Mouse (Mus musculus) cerebellum, adult 11 months (tissue): ENCODE data around the gene Bex3.

Source experiments
- DNase-seq: peaks from one replicate; pipeline ENCODE4 v3.0.0; 2022

The Bex3 gene

GRCm38 (mm10) chrX:136269743-136270392 is at the start of gene Bex3:
Gene Bex3 (plus strand): TSS chrX:136270253.
- DNase-seq = peak; percentile 78

GRCm38 (mm10) chrX:136223714-136224113 is 46.3 kb upstream of the Bex3 start:
- no peak for DNase-seq

- no peak for DNase-seq
These were observed 42.3 kb upstream of the Bex3 start for GRCm38 (mm10) chrX:136227768-136228167.

DNA sequence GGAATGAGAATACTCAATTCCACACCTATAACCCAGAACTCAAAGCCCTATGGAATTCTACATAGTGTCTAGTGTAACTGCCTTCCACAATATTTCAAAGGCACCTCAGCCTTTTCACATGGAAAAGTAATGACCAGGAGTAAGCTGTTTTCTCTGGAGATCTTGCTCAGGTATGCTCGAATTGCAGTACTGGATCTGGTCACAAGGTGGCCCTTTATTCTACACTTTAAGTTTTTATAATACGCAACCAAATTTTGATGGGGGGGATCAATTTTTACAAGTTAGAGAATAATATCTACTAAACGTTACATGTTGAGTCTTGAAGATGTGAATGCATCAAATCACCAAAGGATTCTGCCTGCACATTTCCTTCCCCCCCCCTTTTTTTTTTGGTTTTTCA is 31.9 kb upstream of the Bex3 start:
- DNase-seq = no peak

DNA sequence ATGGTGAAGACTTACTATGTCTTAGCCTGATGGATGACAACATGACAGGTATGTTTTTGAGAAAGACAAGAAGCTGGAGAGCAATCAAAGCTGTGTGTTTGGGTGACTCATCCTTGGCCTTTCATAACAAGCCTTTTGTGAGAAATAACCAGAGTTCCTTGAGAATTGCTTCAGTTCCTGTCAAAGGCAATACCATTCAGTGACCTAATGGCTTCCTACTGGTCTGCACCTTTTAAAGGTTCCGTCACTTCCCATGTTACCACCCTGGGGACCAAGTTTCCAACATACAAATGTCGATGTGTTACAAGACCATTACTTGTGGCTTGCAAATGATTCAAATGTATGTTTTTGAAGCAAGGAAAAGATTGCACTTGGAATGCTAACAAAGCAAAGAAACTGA is 26.9 kb upstream of the Bex3 start:
- no peak for DNase-seq

DNA sequence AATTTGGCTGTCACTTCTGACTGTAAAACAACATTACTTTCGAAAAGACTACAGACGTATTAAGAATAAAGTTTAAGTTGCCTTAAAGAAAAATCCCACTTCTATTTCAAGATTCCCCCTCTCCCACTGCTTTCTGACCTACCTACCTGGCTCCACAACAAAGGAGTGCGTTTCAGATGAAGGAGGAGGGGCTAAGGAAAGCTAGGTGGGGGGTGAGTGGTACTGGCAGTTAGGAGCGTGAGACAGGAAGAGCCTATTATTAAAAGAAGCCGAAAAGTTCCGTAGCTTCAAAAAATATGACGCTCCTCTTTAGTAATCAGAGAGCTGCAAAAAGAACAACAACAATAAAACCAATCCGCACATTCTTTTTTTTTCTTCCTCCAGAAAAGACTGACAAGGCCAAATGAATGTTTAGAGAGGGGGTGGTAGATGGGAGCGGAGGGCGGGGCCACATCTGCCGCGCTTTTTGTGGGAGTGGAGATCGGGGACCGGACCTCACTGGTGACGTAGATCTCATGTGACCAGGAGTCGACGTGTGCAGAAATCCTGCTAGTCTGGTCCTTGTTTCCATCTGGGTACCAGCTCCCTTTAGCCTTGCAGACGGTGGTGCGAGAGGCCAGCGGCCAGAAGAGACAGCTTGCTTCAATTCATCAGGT is 25.4 kb upstream of the Bex3 start, which contains the start of gene Tceal9:
Gene Tceal9 (plus strand): TSS at position 506 of the 656 bp plus-strand sequence.
- peak; percentile 66 for DNase-seq

GRCm38 (mm10) chrX:136245521-136246071 is 24.5 kb upstream of the Bex3 start:
- DNase-seq = peak; percentile 15

- DNase-seq = no peak
These were observed 21.2 kb upstream of the Bex3 start for GRCm38 (mm10) chrX:136248811-136249210.

DNA sequence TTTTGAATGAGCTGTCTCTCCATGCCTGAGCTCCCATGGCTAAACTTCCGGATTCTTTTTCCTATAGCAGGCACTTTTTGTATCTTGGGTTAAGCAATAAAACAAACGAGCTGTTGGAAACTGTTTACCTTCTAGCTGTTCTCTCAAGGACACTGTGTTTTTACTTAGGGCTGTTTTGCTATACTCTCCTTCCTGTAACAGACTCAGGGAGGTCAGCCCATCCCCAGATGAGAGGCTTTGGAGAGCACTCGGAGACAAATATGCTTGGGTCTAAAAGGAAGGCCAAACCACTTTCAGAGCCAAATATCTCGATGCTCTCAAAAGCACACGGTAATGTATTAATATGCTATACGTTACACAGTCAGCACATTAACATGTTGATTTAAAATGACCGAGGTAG is 20.4 kb upstream of the Bex3 start:
- no peak for DNase-seq

DNA sequence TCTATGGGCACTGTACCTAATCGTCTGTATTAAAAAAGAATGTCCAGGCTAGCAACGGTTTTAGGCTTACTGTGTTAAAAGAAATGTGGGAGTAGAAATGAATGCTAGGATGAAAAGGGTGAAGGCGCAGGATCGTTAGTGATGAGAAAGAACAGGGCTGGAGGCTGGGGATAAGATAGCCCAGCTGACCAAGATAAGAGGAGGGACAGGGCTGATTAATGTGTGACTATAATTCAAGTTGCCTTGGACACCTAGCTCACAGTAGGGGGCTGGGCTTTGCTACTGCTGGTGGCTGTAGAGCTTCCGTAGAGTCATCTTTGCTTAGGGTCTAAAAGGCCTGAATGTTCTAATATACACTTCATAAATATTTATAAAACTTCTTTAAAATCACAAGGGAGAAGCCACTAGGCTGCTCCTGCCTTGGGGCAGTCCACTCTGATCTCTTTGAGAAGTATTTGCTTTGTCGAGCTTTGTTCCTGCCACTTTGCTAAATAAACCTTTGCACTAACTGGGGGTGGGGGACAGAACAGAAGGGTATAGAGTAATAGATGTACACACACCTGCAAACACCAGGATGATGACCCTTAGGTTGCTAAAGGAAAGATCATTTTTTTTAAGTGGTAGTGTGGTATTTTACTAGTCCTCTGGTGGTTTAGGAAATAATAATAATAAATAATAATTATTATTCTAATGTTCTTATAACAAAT is 17.9 kb upstream of the Bex3 start:
- DNase-seq = no peak

DNA sequence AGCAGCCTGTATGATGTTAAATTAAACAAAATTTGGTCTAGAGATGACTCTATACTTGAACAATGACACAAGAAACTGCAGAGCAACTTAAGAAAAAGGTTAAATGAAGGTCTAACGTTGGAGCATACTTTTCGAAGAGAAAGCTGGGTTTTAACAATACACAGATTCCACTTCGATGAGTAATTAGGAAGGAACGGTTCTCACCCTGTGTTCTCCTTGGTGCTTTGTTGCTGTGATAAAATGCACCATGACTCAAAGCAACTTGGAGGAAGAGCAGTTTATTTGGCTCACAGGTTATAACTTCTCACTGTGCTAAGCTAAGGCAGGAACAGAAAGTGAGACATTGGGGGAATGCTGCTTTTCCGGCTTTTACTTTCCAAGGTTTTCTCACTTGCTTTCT is 2.3 kb upstream of the Bex3 start:
- DNase-seq = no peak

DNA sequence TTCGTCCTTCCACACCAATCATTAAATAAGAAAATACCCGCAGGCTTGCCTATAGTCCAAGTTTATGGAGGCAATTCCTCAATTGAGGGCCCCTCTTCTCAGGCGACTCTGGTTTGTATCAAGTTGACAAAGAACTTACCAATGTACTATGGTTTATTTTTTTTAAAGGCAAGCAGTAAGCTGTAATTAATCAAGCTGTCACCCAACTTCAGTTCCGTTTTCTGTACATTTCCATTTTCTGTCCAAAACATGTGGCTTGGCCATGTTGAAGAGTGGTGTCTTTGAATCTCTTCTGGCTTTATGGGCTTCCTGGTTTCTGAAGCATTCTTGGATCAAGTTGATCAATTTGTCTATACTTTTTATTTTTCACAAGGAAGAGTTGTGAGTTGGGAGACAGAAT is 1.9 kb upstream of the Bex3 start:
- DNase-seq = no peak

- DNase-seq = peak; percentile 25
These were observed 499 bp downstream of the Bex3 start for GRCm38 (mm10) chrX:136270393-136271111.

DNA sequence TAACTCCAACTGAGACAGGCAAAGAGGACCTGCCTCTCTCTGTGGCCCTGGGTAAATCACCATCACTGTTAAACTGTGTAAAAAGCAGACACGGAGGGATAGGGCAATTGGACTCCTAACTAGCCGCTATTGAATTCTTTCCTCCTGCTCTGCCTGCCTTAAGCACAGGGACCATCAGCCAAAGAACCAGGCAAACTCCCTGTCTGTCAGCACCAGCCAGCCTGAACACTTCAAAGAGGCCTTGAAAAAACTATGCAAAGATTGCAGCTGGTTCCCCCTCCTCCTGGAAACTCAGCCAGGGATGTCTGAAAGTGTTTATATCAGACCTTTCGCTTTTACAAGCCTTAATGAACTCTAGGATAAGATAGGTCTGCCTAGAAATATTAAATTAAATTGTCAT is 4.5 kb downstream of the Bex3 start:
- DNase-seq = no peak

DNA sequence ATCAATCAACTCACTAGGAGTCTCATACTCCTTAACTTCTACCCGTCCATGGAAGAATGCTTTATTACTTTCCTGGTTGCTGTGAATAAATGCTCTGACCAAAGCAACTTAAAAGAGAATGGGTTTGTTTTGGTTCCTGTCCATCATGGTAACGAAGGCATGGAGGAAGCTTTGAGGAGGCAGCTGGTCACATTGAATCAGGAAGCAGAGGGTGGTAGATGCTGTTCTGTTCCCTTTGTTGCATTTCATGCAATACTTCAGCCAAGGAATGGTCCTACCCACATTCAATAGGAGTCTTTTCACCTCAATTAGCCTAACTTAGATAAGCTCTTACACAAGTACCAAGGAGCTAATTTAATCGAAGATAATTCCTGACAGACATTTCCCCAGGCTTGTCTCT is 5.3 kb downstream of the Bex3 start:
- DNase-seq = no peak

DNA sequence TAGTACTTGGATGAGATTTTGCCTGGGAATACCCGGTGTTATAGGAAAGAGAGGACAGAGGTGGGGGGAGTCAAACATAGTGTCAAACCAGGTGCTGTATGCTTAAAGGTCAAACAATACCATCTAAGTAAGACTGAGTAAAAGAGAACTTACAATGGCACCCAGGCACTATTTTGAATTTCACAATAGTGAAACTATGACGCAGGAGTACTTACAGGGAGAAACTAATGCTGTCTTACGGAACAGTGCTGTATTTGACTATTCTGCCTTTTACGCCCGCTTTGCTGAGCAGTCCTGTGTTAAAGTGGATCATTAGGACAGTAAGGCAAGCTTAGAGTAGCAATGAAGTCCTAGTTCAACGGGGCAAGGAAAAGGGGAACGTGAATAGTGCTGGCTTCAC is 7.5 kb downstream of the Bex3 start:
- no peak for DNase-seq

GRCm38 (mm10) chrX:136278401-136278800 is 8.3 kb downstream of the Bex3 start:
- no peak for DNase-seq

GRCm38 (mm10) chrX:136279410-136279809 is 9.4 kb downstream of the Bex3 start:
- no peak for DNase-seq

- no peak for DNase-seq
These were observed 20.8 kb downstream of the Bex3 start for GRCm38 (mm10) chrX:136290817-136291281.

DNA sequence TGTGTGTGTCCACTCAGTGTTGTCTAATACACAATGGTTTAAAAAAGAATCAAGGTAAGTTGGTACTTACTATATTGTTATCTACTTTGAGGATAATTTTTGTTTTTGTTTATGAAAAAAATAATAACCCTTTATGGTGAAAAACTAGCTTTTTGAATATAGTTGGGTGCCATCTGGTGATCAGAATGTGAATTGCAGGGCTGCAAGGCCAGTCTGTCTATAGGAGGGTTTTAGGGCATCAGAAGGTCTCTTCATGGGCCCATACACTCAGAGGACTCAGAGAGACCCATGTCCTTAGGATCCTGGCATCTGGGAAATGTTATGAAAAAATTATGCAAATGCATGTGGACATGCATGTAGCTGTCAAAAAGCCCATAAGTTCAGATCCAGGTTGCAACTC is 34.2 kb downstream of the Bex3 start:
- peak; percentile 27 for DNase-seq

DNA sequence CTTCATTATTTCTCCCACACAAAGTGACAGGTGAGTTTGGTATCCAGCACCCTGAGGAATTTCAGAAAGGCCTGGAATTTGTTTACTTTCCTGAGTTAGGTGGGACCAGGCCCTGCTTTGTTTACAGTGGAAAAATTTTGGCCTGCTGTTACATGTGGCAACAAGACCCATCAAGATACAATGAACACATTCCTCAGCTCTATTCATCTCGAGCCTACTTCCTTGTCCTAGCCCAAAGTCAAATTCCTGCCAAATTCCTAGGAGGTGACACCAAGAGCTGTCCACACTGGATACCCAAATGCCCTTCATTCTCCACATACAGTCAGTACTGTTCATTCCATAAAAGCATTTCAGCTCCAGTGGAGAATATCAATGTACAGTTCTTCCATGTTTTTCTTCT is 36.1 kb downstream of the Bex3 start:
- no peak for DNase-seq

- DNase-seq = no peak
These were observed 43.2 kb downstream of the Bex3 start for GRCm38 (mm10) chrX:136313303-136313702.
